Mouse (Mus musculus) neural tube, embryonic 12.5 days (tissue): ENCODE measurements around the gene Diablo. TPM values are rescaled to one million over a fixed set of nuclear protein-coding genes. Genes with fewer than 3 reads are reported as not detected.
"Not testable (repeated sequence)": the region's sequence is repeated elsewhere in the genome, so short reads cannot be mapped to it uniquely, and the experiment has no call there.

ENCODE experiments used
- ATAC-seq: fragments of 200-750 bp; cut with Nextera tagmentation; 2 replicates; pipeline ENCODE4 v1.8.0; 2017; ENCODE audit warnings: low read depth, mild to moderate bottlenecking, moderate TSS enrichment, moderate library complexity; ENCODE audit not compliant: low FRiP score
- H3K27ac ChIP-seq: fragments of 300-500 bp; sonication (generic); 2 replicates; pipeline ENCODE4 v1.5.1; 2016
- H3K27me3 ChIP-seq: fragments of 300-500 bp; sonication (generic); replicated peaks from 2 replicates; pipeline ENCODE4 v1.6.1; 2016; ENCODE audit warnings: mild to moderate bottlenecking
- H3K36me3 ChIP-seq: fragments of 300-500 bp; sonication (generic); 2 replicates; pipeline ENCODE4 v1.6.1; 2016; ENCODE audit warnings: mild to moderate bottlenecking
- H3K4me1 ChIP-seq: fragments of 300-500 bp; sonication (generic); 2 replicates; pipeline ENCODE4 v1.6.1; 2016
- H3K4me2 ChIP-seq: fragments of 300-500 bp; sonication (generic); replicated peaks from 2 replicates; pipeline ENCODE4 v1.6.1; 2016; ENCODE audit warnings: mild to moderate bottlenecking
- H3K4me3 ChIP-seq: fragments of 300-500 bp; sonication (generic); 2 replicates; pipeline ENCODE4 v1.5.1; 2016
- H3K9ac ChIP-seq: fragments of 300-500 bp; sonication (generic); 2 replicates; pipeline ENCODE4 v1.6.1; 2016; ENCODE audit warnings: mild to moderate bottlenecking
- H3K9me3 ChIP-seq: fragments of 300-500 bp; sonication (generic); 2 replicates; pipeline ENCODE4 v1.6.1; 2016; ENCODE audit warnings: mild to moderate bottlenecking
- WGBS: fragments of 180-500 bp; shearing (Covaris S2); methylation state at CpG from one replicate; pipeline ENCODE4 v1.1.7; 2016; 5-methylcytosine and 5-hydroxymethylcytosine counted together
- polyA plus RNA-seq: library from polyadenylated mRNA; unstranded; fragments of >200 nt; fragmentation: Nextera tagmentation; extraction: Ambion mirVana; gene quantifications from 2 replicates; pipeline ENCODE4 v1.2.1, GENCODE M21; 2016

Diablo gene
- polyA plus RNA-seq, 1 experiment from 2014 or later: 134 TPM

- under 1% methylated on average over 26 of the region's 27 CpGs for WGBS
- ATAC-seq: peak; percentile 96
- peaks cover 24% of the 10 kb centered on the region; the same call in 1 of the 2 replicates for H3K36me3 ChIP-seq
- H3K4me1 ChIP-seq: peaks cover 27% of the 10 kb centered on the region
- H3K27ac ChIP-seq: peak overlapping the region; percentile 38; the same call in 1 of the 2 replicates
- no peaks in the 10 kb centered on the region for H3K9me3 ChIP-seq
- H3K4me3 ChIP-seq: peak overlapping the region; percentile 80
- no peaks in the 10 kb centered on the region for H3K27me3 ChIP-seq
- H3K4me2 ChIP-seq: peak overlapping the region; percentile 95
- H3K9ac ChIP-seq: peak overlapping the region; percentile 73
These were observed 396 bp upstream of the Diablo start for GRCm38 (mm10) chr5:123524393-123524750.

DNA sequence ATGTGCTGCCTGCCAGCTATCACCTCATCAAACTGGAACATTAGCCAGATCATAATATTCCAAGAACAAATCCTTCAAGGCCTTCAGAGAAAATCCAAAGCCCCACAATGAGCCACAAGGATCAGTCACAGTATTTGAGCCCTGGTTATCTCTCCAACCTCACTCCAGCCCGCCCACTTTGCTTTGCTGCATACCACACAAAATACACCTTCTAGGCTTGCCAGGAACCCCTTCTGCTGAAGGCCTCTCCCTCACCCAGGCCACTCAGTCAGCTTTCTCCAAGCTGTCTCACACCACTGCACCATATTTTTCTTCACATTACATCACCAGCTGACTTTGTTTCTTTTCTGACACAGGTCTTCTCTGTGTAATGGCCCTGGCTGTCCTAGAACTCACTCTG lies 1.8 kb downstream of the Diablo start:
- no peak overlapping the region; the same call in 1 of the 2 replicates for H3K4me2 ChIP-seq
- 97% methylated on average over 1 of the region's 1 CpGs for WGBS
- H3K27me3 ChIP-seq: no peaks in the 10 kb centered on the region
- no peak for ATAC-seq
- H3K27ac ChIP-seq: no peak overlapping the region
- no peaks in the 10 kb centered on the region for H3K9me3 ChIP-seq
- peaks cover 27% of the 10 kb centered on the region for H3K4me1 ChIP-seq
- no peak overlapping the region for H3K9ac ChIP-seq
- no peak overlapping the region for H3K4me3 ChIP-seq
- H3K36me3 ChIP-seq: peaks cover 18% of the 10 kb centered on the region

DNA sequence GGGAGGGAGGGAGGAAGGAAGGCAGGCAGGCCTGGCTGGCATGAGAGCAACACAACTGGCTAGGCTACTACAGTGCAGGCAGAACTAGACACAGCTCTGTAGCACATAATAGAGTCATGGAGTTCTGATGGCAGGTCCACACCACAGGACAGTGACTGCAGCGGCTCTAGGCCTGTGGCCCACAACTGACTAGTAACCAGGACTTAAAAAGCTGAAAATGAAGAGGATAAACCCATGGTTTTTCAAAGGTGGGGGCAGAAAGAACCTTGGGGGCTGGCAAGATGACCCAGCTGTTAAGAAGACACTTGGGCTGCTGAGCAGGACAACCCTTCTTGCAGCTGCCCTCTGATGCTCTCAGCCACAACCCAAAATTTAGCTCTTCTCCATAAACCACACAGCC lies 2.4 kb downstream of the Diablo start:
- Histone ChIP-seq H3K4me1 (peaks cover 27% of the 10 kb centered on the region), H3K4me3 (no peak overlapping the region), H3K36me3 (peaks cover 24% of the 10 kb centered on the region), H3K4me2 (no peak overlapping the region), H3K9ac (no peak overlapping the region), H3K27ac (no peak overlapping the region), H3K27me3 (no peaks in the 10 kb centered on the region), H3K9me3 (no peaks in the 10 kb centered on the region)
- no peak for ATAC-seq
- 83% methylated on average over 1 of the region's 1 CpGs for WGBS

DNA sequence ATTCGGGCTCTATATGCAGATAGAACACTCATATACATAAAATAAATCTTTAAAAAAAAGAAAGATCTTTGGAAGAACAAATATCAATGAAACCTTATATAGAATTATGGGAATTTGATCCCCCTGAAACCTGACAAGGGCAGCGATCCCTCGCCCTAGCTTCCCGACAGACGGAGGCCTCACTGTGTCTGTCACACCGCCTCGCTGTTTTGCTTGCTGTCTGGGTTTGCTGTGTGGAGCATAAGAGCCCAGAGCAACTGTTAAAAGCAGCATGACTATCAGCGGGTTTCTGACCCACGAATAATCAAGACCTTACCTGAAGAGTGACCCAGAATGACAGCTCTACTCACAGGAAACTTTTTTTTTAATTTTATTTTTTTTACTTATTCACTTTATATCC lies 3.3 kb downstream of the Diablo start:
- no peak overlapping the region for H3K9ac ChIP-seq
- no peaks in the 10 kb centered on the region for H3K27me3 ChIP-seq
- no peak for ATAC-seq
- WGBS: 85% methylated on average over 9 of the region's 9 CpGs
- no peak overlapping the region for H3K4me2 ChIP-seq
- no peak overlapping the region for H3K27ac ChIP-seq
- peaks cover 27% of the 10 kb centered on the region for H3K4me1 ChIP-seq
- peaks cover 33% of the 10 kb centered on the region for H3K36me3 ChIP-seq
- H3K4me3 ChIP-seq: no peak overlapping the region
- no peaks in the 10 kb centered on the region for H3K9me3 ChIP-seq

DNA sequence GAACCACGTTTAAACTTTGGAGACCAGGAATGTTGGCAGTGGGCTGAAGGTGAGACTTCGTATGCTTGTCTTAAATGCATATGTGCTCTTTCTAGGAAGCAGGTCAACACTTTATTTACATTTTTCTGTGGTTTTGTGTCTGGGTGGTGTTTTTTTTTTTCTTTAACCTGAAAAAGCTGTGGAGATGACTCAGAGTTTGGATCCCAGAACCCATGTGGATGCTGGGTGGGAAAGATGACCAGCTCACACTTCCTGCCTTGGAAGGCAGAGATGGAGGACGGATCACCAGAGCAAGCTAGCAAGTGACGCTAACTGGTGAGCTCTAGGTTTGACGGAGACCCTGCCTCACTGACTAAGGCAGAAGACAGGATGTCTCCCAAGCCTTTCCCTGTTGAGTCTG lies 9.1 kb downstream of the Diablo start:
- H3K27me3 ChIP-seq: no peaks in the 10 kb centered on the region
- no peaks in the 10 kb centered on the region for H3K9me3 ChIP-seq
- peaks cover 53% of the 10 kb centered on the region for H3K36me3 ChIP-seq
- H3K4me2 ChIP-seq: no peak overlapping the region
- no peak overlapping the region for H3K4me3 ChIP-seq
- no peak overlapping the region for H3K9ac ChIP-seq
- H3K27ac ChIP-seq: no peak overlapping the region
- H3K4me1 ChIP-seq: no peaks in the 10 kb centered on the region
- no peak for ATAC-seq
- WGBS: 89% methylated on average over 5 of the region's 5 CpGs

GRCm38 (mm10) chr5:123512102-123512501 lies 11.9 kb downstream of the Diablo start:
- Histone ChIP-seq H3K4me1 (peaks cover 12% of the 10 kb centered on the region), H3K4me3 (no peak overlapping the region), H3K36me3 (peaks cover 36% of the 10 kb centered on the region), H3K9me3 (no peaks in the 10 kb centered on the region), H3K27me3 (peaks cover 5% of the 10 kb centered on the region; the same call in 1 of the 2 replicates), H3K27ac (no peak overlapping the region), H3K4me2 (no peak overlapping the region), H3K9ac (no peak overlapping the region)
- no peak for ATAC-seq
- 76% methylated on average over 3 of the region's 3 CpGs for WGBS

DNA sequence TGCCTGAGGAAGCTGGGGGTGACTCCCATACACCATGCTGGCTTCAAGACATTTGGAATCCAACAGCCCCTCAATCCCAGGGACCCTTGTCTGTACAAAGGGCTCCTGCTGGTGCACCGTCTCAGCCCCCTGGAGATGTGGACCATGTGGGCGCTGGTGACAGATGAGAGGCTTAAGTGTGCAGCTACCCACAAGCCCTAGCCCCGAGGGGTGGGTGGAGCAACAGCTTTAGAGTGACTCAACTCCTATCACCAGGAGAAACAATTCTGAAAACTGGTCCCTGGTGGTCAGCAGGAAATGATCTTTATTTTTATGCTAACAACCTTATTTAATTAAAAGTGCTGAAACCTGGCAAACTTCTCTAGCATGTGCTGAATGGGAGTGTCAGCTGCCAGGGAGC lies 12.6 kb downstream of the Diablo start:
- H3K4me2 ChIP-seq, H3K27ac ChIP-seq, H3K9me3 ChIP-seq, H3K27me3 ChIP-seq, H3K9ac ChIP-seq, H3K4me3 ChIP-seq, ATAC-seq: not testable (repeated sequence)
- WGBS: 84% methylated on average over 3 of the region's 3 CpGs
- Histone ChIP-seq H3K36me3 (peaks cover 29% of the 10 kb centered on the region), H3K4me1 (peaks cover 12% of the 10 kb centered on the region)

- H3K27me3 ChIP-seq: peaks cover 7% of the 10 kb centered on the region; the same call in 1 of the 2 replicates
- H3K4me2 ChIP-seq: peak within 1 kb of the TSS; percentile 82; the same call in 1 of the 2 replicates
- H3K9ac ChIP-seq: no peak within 1 kb of the TSS
- H3K4me1 ChIP-seq: peaks cover 12% of the 10 kb centered on the region
- no peak for ATAC-seq
- H3K4me3 ChIP-seq: no peak within 1 kb of the TSS
- no peak within 1 kb of the TSS for H3K27ac ChIP-seq
- no peaks in the 10 kb centered on the region for H3K9me3 ChIP-seq
- H3K36me3 ChIP-seq: peaks cover 18% of the 10 kb centered on the region
- WGBS: 88% methylated on average over 5 of the region's 5 CpGs
These were observed 13.8 kb downstream of the Diablo start, which contains the start of gene B3gnt4 for GRCm38 (mm10) chr5:123510160-123510559. Gene B3gnt4, plus strand, starts transcription at chr5:123510460.

DNA sequence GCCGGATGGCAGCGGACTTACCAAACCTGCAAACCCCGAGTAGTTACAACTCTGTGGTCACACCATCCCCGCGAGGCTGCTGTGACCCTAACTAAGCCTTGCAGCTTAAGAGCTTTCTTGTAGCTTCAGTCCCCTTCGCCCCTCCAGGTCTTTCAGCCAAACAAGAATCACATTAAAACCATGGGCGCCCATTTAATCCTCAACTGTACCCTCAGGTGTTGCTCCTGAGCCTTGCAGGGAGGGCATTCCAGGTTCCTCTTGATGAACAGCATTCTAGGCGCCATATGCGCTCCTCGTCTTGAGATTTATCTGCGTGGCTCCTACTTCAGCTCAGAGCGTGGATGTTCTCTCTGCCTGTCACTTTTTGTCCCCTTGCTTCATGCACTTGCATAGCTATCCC lies 15.1 kb downstream of the Diablo start:
- WGBS: 9% methylated on average over 12 of the region's 12 CpGs

GRCm38 (mm10) chr5:123507936-123508723 lies 15.8 kb downstream of the Diablo start:
- peak overlapping the region; percentile 82 for H3K4me2 ChIP-seq
- peaks cover 12% of the 10 kb centered on the region for H3K4me1 ChIP-seq
- H3K9ac ChIP-seq: peak overlapping the region; percentile 72
- H3K27ac ChIP-seq: no peak overlapping the region
- H3K4me3 ChIP-seq: peak overlapping the region; percentile 61
- peaks cover 7% of the 10 kb centered on the region; the same call in 1 of the 2 replicates for H3K27me3 ChIP-seq
- H3K36me3 ChIP-seq: peaks cover 15% of the 10 kb centered on the region
- peak; percentile 89 for ATAC-seq
- H3K9me3 ChIP-seq: no peaks in the 10 kb centered on the region
- WGBS: under 1% methylated on average over 59 of the region's 59 CpGs

More for the DNA sequence above, 15.1 kb downstream of the Diablo start:
- Histone ChIP-seq H3K27ac (no peak overlapping the region), H3K27me3 (peaks cover 7% of the 10 kb centered on the region; the same call in 1 of the 2 replicates), H3K36me3 (peaks cover 15% of the 10 kb centered on the region), H3K9me3 (no peaks in the 10 kb centered on the region), H3K4me3 (peak overlapping the region; percentile 61), H3K4me2 (peak overlapping the region; percentile 82), H3K4me1 (peaks cover 12% of the 10 kb centered on the region), H3K9ac (peak overlapping the region; percentile 72)
- ATAC-seq: no peak

- H3K27me3 ChIP-seq: peaks cover 3% of the 10 kb centered on the region; the same call in 1 of the 2 replicates
- WGBS: 85% methylated on average over 4 of the region's 4 CpGs
- H3K9ac ChIP-seq: no peak overlapping the region
- no peaks in the 10 kb centered on the region for H3K36me3 ChIP-seq
- H3K4me3 ChIP-seq: no peak overlapping the region
- no peak overlapping the region for H3K4me2 ChIP-seq
- H3K27ac ChIP-seq: no peak overlapping the region
- no peak for ATAC-seq
- H3K4me1 ChIP-seq: peaks cover 10% of the 10 kb centered on the region
- H3K9me3 ChIP-seq: no peaks in the 10 kb centered on the region
These were observed 22.0 kb downstream of the Diablo start for GRCm38 (mm10) chr5:123501973-123502372.

- Histone ChIP-seq H3K4me2 (no peak overlapping the region), H3K9ac (no peak overlapping the region), H3K4me1 (peaks cover 10% of the 10 kb centered on the region), H3K27ac (no peak overlapping the region), H3K36me3 (no peaks in the 10 kb centered on the region), H3K9me3 (no peaks in the 10 kb centered on the region), H3K4me3 (no peak overlapping the region), H3K27me3 (0 out of 2 replicates have a peak, but pooled peaks cover 2% of the 10 kb centered on the region)
- ATAC-seq: no peak
- 42% methylated on average over 4 of the region's 4 CpGs for WGBS
These were observed 24.3 kb downstream of the Diablo start for GRCm38 (mm10) chr5:123499717-123500116.
